Mouse (Mus musculus): ENCODE measurements around the gene Ctdsp2. TPM values are rescaled to one million over a fixed set of nuclear protein-coding genes. Genes with fewer than 3 reads are reported as not detected.
A peak's percentile ranks its signal among the peaks of the same experiment; 100 is the strongest.

Gene Ctdsp2
- polyA plus RNA-seq, 2 experiments, result 13.3 to 18.8 TPM

DNA sequence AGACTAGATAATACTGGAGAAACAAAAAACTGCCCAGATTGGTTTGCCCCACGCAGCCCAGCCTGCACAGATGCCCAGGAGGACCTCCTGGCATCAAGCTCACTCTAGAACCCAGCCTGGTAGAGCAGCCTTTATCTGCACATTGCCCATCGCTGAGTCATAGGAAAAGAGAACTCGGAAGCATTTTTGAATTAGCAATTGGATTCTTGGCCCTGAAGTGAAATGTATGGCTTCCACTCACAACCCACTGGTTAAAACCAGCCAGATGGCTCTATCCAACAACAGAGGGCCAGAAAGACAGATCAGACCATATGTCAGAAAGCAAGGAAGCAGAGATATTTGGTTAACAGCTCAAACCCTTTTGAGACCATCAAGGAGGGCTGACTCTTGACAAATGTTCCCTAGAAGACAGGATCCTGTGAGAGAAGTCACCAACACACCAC, 25.5 kb upstream of the Ctdsp2 start:
- peaks cover 4 to 24% of the 10 kb centered on the region in 2 experiments; a peak in 2 of 4 replicates for H3K4me1 ChIP-seq (replicated peaks; ENCODE audit: control insufficient read depth in 2 of 2, insufficient read depth in 2 of 2, low read length in 1 of 2)
- H3K27me3 ChIP-seq (ENCODE audit: control insufficient read depth, insufficient read depth, low read length), result no peaks in the 10 kb centered on the region
- ATAC-seq (ENCODE audit: insufficient read depth), result no peak
- no peak overlapping the region for H3K4me3 ChIP-seq (ENCODE audit: insufficient read depth in 1 of 2, low read depth in 2 of 2, low read length in 2 of 2)
- TF ChIP-seq CTCF (IDR thresholded peaks at IDR 0.05; ENCODE audit: low read depth) (no peak), EP300 (IDR thresholded peaks at IDR 0.05; ENCODE audit: low read depth) (no peak)
- H3K9me3 ChIP-seq (ENCODE audit: control insufficient read depth, low read length), result no peaks in the 10 kb centered on the region
- no peak overlapping the region for H3K27ac ChIP-seq
- WGBS (ENCODE audit: insufficient replicate concordance), result 70% methylated on average over 3 of the region's 3 CpGs
- no peaks in the 10 kb centered on the region for H3K36me3 ChIP-seq (replicated peaks; ENCODE audit: control insufficient read depth, insufficient read depth, low read depth)
- DNase-seq (ENCODE audit: low read depth in 3 of 3, low spot score in 3 of 3), result no peak
- no peak overlapping the region for H3K4me2 ChIP-seq (ENCODE audit: low read depth)
- H3K9ac ChIP-seq (replicated peaks), result no peak overlapping the region

DNA sequence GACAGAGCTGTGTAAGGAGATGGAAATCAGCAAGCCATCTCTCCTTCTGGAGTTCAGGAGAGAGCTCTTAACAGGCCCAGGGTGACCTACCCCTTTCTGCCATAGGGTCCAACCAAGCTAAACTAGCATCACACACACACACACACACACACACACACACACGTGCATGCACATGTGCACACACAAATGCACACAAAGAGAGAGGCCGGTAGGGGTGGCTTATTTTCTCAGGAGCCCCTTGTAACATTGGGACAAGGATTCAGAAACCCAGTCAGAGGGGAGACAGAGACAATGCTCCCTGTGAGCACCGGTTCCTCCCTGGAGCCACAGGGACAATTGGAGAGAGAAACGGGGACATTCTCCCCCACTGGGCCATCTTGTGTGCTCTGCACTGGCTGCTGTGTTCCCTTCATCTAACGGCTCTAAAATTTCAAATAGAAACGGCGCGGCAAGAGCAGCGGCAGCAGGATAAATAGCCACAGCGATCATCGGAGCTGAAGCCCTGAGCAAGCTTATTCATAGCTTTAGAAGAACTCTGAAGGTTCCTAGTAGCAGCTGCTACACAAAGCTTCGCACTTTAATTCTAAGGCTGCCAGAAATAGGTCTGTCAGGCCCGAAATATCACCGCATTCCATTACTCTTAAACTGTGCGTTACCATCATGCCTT, 21.7 kb upstream of the Ctdsp2 start:
- Histone ChIP-seq H3K27ac (no peak overlapping the region), H3K36me3 (replicated peaks; ENCODE audit: control insufficient read depth, insufficient read depth, low read depth) (no peaks in the 10 kb centered on the region), H3K9ac (replicated peaks) (no peak overlapping the region), H3K27me3 (ENCODE audit: control insufficient read depth, insufficient read depth, low read length) (no peaks in the 10 kb centered on the region), H3K4me2 (ENCODE audit: low read depth) (no peak overlapping the region), H3K4me1 (replicated peaks; ENCODE audit: control insufficient read depth in 2 of 2, insufficient read depth in 2 of 2, low read length in 1 of 2) (peaks cover 0 to 3% of the 10 kb centered on the region in 2 experiments; a peak in 1 of 4 replicates), H3K9me3 (ENCODE audit: control insufficient read depth, low read length) (no peaks in the 10 kb centered on the region), H3K4me3 (ENCODE audit: insufficient read depth in 1 of 2, low read depth in 2 of 2, low read length in 2 of 2) (no peak overlapping the region)
- ATAC-seq (ENCODE audit: insufficient read depth), result no peak
- 50% methylated on average over 15 of the region's 15 CpGs for WGBS (ENCODE audit: insufficient replicate concordance)
- TF ChIP-seq EP300 (IDR thresholded peaks at IDR 0.05; ENCODE audit: low read depth) (no peak), CTCF (IDR thresholded peaks at IDR 0.05; ENCODE audit: low read depth) (no peak)
- DNase-seq (ENCODE audit: low read depth in 3 of 3, low spot score in 3 of 3), result no peak

DNA sequence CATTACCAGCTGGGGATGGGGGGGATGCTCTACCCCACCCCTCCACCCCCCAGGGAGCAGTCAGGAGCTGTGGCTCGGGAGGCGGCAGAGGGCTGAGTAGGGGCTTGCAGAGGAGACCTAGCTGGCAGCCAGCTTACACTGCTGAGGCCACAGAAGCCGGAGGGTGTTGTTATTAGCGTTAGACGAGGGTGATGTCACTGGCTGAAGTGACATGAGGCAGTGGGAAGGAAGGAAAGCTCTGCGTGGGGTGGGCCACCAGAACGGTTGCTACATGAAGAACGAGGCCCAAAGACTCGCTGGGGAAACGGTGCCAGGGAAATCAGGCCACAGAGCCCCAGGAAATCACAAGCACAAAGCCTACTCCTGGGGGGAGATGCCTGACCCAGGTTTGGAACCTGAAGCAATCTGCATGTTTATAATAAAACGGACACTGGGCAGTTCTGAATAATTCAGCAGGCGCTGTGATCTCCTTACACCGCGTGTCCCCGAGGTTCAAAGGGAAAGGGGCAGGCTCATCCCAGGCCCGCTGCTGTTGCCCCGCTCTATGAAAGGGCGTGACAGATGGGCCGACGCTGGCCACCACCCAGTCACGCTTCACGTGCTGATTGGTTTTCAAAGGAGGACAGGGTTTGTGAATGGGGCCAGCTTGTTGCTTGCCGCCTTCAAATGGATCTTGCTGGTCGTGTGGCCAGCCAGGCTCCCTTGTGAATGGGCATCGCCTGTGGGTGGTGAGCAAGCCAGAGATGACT, 21.0 kb upstream of the Ctdsp2 start:
- peak in 2 of 3 experiments; percentile 32 to 33 for DNase-seq (ENCODE audit: low read depth in 3 of 3, low spot score in 3 of 3)
- no peak overlapping the region for H3K4me3 ChIP-seq (ENCODE audit: insufficient read depth in 1 of 2, low read depth in 2 of 2, low read length in 2 of 2)

DNA sequence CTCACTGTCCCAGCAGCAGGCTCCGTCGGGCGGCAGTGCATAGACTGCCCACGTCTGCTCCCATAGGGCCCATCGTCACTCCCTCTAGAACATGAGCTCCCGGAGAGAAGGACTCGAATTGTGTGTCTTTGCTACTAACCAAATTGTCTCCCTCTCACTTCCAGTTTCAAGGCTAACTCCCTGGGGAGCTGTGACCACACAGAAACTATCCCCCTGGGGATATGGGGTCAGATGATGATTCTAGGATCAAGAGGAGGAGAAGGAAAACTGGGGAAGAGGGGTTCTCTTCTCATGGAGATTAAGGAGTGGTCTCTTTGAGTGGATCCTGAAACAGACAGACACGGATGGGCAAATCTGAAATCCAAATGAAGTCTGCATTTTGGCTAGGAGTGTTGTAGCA, 18.0 kb upstream of the Ctdsp2 start:
- Histone ChIP-seq H3K27me3 (ENCODE audit: control insufficient read depth, insufficient read depth, low read length) (no peaks in the 10 kb centered on the region), H3K4me1 (replicated peaks; ENCODE audit: control insufficient read depth in 2 of 2, insufficient read depth in 2 of 2, low read length in 1 of 2) (peaks cover 0 to 5% of the 10 kb centered on the region in 2 experiments; a peak in 1 of 4 replicates), H3K36me3 (replicated peaks; ENCODE audit: control insufficient read depth, insufficient read depth, low read depth) (no peaks in the 10 kb centered on the region), H3K4me3 (ENCODE audit: insufficient read depth in 1 of 2, low read depth in 2 of 2, low read length in 2 of 2) (no peak overlapping the region), H3K27ac (no peak overlapping the region), H3K9me3 (ENCODE audit: control insufficient read depth, low read length) (no peaks in the 10 kb centered on the region), H3K9ac (replicated peaks) (no peak overlapping the region), H3K4me2 (ENCODE audit: low read depth) (no peak overlapping the region)
- DNase-seq (ENCODE audit: low read depth in 3 of 3, low spot score in 3 of 3), result no peak
- TF ChIP-seq EP300 (IDR thresholded peaks at IDR 0.05; ENCODE audit: low read depth) (no peak), CTCF (IDR thresholded peaks at IDR 0.05; ENCODE audit: low read depth) (no peak)
- no peak for ATAC-seq (ENCODE audit: insufficient read depth)
- 65% methylated on average over 8 of the region's 8 CpGs for WGBS (ENCODE audit: insufficient replicate concordance)

More for the DNA sequence above, 21.0 kb upstream of the Ctdsp2 start:
- no peak for TF ChIP-seq EP300 (IDR thresholded peaks at IDR 0.05; ENCODE audit: low read depth)
- no peak for TF ChIP-seq CTCF (IDR thresholded peaks at IDR 0.05; ENCODE audit: low read depth)
- H3K27me3 ChIP-seq (ENCODE audit: control insufficient read depth, insufficient read depth, low read length), result no peaks in the 10 kb centered on the region
- H3K27ac ChIP-seq, result no peak overlapping the region
- 13% methylated on average over 25 of the region's 25 CpGs for WGBS (ENCODE audit: insufficient replicate concordance)
- peaks cover 0 to 3% of the 10 kb centered on the region in 2 experiments; a peak in 1 of 4 replicates for H3K4me1 ChIP-seq (replicated peaks; ENCODE audit: control insufficient read depth in 2 of 2, insufficient read depth in 2 of 2, low read length in 1 of 2)
- peak overlapping the region; percentile 41 for H3K4me2 ChIP-seq (ENCODE audit: low read depth)
- H3K9me3 ChIP-seq (ENCODE audit: control insufficient read depth, low read length), result no peaks in the 10 kb centered on the region
- no peaks in the 10 kb centered on the region for H3K36me3 ChIP-seq (replicated peaks; ENCODE audit: control insufficient read depth, insufficient read depth, low read depth)
- ATAC-seq (ENCODE audit: insufficient read depth), result peak; percentile 66
- no peak overlapping the region for H3K9ac ChIP-seq (replicated peaks)

DNA sequence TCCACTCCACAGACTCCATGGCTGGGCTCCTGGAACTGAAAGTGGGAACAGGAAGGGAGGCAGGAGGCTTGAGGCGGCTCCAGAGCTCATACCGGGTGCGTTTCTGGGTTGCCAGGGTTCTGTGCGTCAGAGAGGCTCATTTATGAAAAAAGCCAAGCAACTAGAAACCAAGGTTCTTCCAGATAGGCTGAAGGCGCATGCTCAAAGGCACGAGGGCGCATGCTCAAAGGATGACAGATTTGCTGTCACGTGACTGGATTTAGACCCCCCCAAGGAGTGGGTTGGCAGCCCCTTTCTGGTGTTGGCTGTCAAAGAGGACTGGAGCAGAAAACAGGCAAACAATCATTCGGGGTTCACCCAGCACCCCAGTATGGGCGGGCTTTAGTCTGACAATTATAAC, 16.8 kb upstream of the Ctdsp2 start:
- TF ChIP-seq EP300 (IDR thresholded peaks at IDR 0.05; ENCODE audit: low read depth) (no peak), CTCF (IDR thresholded peaks at IDR 0.05; ENCODE audit: low read depth) (no peak)
- Histone ChIP-seq H3K4me1 (replicated peaks; ENCODE audit: control insufficient read depth in 2 of 2, insufficient read depth in 2 of 2, low read length in 1 of 2) (peaks cover 0 to 5% of the 10 kb centered on the region in 2 experiments; a peak in 1 of 4 replicates), H3K9ac (replicated peaks) (no peak overlapping the region), H3K4me3 (ENCODE audit: insufficient read depth in 1 of 2, low read depth in 2 of 2, low read length in 2 of 2) (no peak overlapping the region), H3K4me2 (ENCODE audit: low read depth) (no peak overlapping the region), H3K27me3 (ENCODE audit: control insufficient read depth, insufficient read depth, low read length) (no peaks in the 10 kb centered on the region), H3K27ac (no peak overlapping the region), H3K36me3 (replicated peaks; ENCODE audit: control insufficient read depth, insufficient read depth, low read depth) (no peaks in the 10 kb centered on the region), H3K9me3 (ENCODE audit: control insufficient read depth, low read length) (no peaks in the 10 kb centered on the region)
- 56% methylated on average over 10 of the region's 10 CpGs for WGBS (ENCODE audit: insufficient replicate concordance)
- DNase-seq (ENCODE audit: low read depth in 3 of 3, low spot score in 3 of 3) (no peak), ATAC-seq (ENCODE audit: insufficient read depth) (no peak)
